Mouse (Mus musculus) hindbrain, embryonic 13.5 days (tissue): ENCODE measurements at regions not wholly inside any gene's neighbourhood (a gene's known extent, or its start where the extent isn't known, plus 50 kb on each side); places are given as distances from the start of the nearest gene placed in this dataset.
"Not testable (repeated sequence)": the region's sequence is repeated elsewhere in the genome, so short reads cannot be mapped to it uniquely, and the experiment has no call there.

Experiments
- ATAC-seq: fragments of 200-750 bp; cut with Nextera tagmentation; 2 replicates; pipeline ENCODE4 v1.8.0; 2017; ENCODE audit warnings: moderate TSS enrichment; ENCODE audit not compliant: low FRiP score
- H3K27ac ChIP-seq: fragments of 300-500 bp; sonication (generic); 2 replicates; pipeline ENCODE4 v1.5.1; 2015; ENCODE audit warnings: inconsistent platforms, mild to moderate bottlenecking, moderate library complexity
- H3K27me3 ChIP-seq: fragments of 300-500 bp; sonication (generic); 2 replicates; pipeline ENCODE4 v1.6.1; 2015; ENCODE audit warnings: mild to moderate bottlenecking, inconsistent platforms
- H3K36me3 ChIP-seq: fragments of 300-500 bp; sonication (generic); 2 replicates; pipeline ENCODE4 v1.6.1; 2015; ENCODE audit warnings: mild to moderate bottlenecking, inconsistent platforms
- H3K4me1 ChIP-seq: fragments of 300-500 bp; sonication (generic); replicated peaks from 2 replicates; pipeline ENCODE4 v1.6.1; 2015; ENCODE audit warnings: inconsistent platforms
- H3K4me2 ChIP-seq: fragments of 300-500 bp; sonication (generic); 2 replicates; pipeline ENCODE4 v1.6.1; 2015; ENCODE audit warnings: inconsistent platforms, mild to moderate bottlenecking, moderate library complexity
- H3K4me3 ChIP-seq: fragments of 300-500 bp; sonication (generic); 2 replicates; pipeline ENCODE4 v1.5.1; 2015; ENCODE audit warnings: mild to moderate bottlenecking, inconsistent platforms
- H3K9ac ChIP-seq: fragments of 300-500 bp; sonication (generic); 2 replicates; pipeline ENCODE4 v1.6.1; 2015; ENCODE audit warnings: mild to moderate bottlenecking, inconsistent platforms
- H3K9me3 ChIP-seq: fragments of 300-500 bp; sonication (generic); 2 replicates; pipeline ENCODE4 v1.6.1; 2016; ENCODE audit warnings: inconsistent platforms
- WGBS: fragments of 180-500 bp; shearing (Covaris S2); methylation state at CpG from one replicate; pipeline ENCODE4 v1.1.7; 2015; 5-methylcytosine and 5-hydroxymethylcytosine counted together
- microRNA-seq: library from miRNA; unstranded; fragments of <30 nt; microRNA quantifications from one replicate; pipeline ENCODE4, GENCODE M21; 2016

GRCm38 (mm10) chr10:126285096-126285495, 319.1 kb downstream of the Lrig3 start:
- WGBS, result 99% methylated on average over 6 of the region's 13 CpGs
- H3K9me3 ChIP-seq, H3K4me3 ChIP-seq, H3K27ac ChIP-seq, H3K9ac ChIP-seq, ATAC-seq, H3K4me2 ChIP-seq, H3K36me3 ChIP-seq, H3K4me1 ChIP-seq, H3K27me3 ChIP-seq: not testable (repeated sequence)

- Histone ChIP-seq H3K36me3 (no peaks in the 10 kb centered on the region), H3K4me1 (no peaks in the 10 kb centered on the region), H3K4me3 (no peak overlapping the region), H3K9me3 (no peaks in the 10 kb centered on the region), H3K4me2 (no peak overlapping the region), H3K27me3 (no peaks in the 10 kb centered on the region), H3K27ac (no peak overlapping the region), H3K9ac (no peak overlapping the region)
- 93% methylated on average over 12 of the region's 12 CpGs for WGBS
- no peak for ATAC-seq
These were observed 304.4 kb downstream of the Lrig3 start for GRCm38 (mm10) chr10:126270376-126270775.

GRCm38 (mm10) chr10:126267321-126267998, 301.5 kb downstream of the Lrig3 start:
- no peaks in the 10 kb centered on the region for H3K36me3 ChIP-seq
- WGBS, result 90% methylated on average over 2 of the region's 2 CpGs

GRCm38 (mm10) chr10:126257171-126257570, 291.2 kb downstream of the Lrig3 start:
- H3K9ac ChIP-seq, result no peak overlapping the region
- no peak overlapping the region for H3K4me2 ChIP-seq
- H3K27ac ChIP-seq, result no peak overlapping the region
- no peaks in the 10 kb centered on the region for H3K27me3 ChIP-seq
- H3K36me3 ChIP-seq, result no peaks in the 10 kb centered on the region
- H3K4me1 ChIP-seq, result 0 out of 2 replicates have a peak, but pooled peaks cover 4% of the 10 kb centered on the region
- H3K4me3 ChIP-seq, result no peak overlapping the region
- no peaks in the 10 kb centered on the region for H3K9me3 ChIP-seq
- WGBS, result 67% methylated on average over 8 of the region's 8 CpGs
- no peak for ATAC-seq

More at GRCm38 (mm10) chr10:126267321-126267998, 301.5 kb downstream of the Lrig3 start:
- Histone ChIP-seq H3K9ac (no peak overlapping the region), H3K4me3 (no peak overlapping the region), H3K4me2 (no peak overlapping the region), H3K27ac (no peak overlapping the region), H3K4me1 (no peaks in the 10 kb centered on the region), H3K27me3 (no peaks in the 10 kb centered on the region), H3K9me3 (no peaks in the 10 kb centered on the region)
- no peak for ATAC-seq

- H3K36me3 ChIP-seq, result no peaks in the 10 kb centered on the region
- H3K9ac ChIP-seq, result no peak overlapping the region
- H3K4me1 ChIP-seq, result 0 out of 2 replicates have a peak, but pooled peaks cover 7% of the 10 kb centered on the region
- WGBS, result 94% methylated on average over 4 of the region's 4 CpGs
- H3K4me2 ChIP-seq, result no peak overlapping the region
- no peaks in the 10 kb centered on the region for H3K27me3 ChIP-seq
- no peak for ATAC-seq
- no peak overlapping the region for H3K27ac ChIP-seq
- H3K4me3 ChIP-seq, result no peak overlapping the region
- no peaks in the 10 kb centered on the region for H3K9me3 ChIP-seq
These were observed 288.2 kb downstream of the Lrig3 start for GRCm38 (mm10) chr10:126254198-126254597.

GRCm38 (mm10) chr10:126249176-126249575, 283.2 kb downstream of the Lrig3 start:
- H3K9me3 ChIP-seq, result no peaks in the 10 kb centered on the region
- 0 out of 2 replicates have a peak overlapping the region, but pooled peaks have one; percentile 19 for H3K4me2 ChIP-seq
- 53% methylated on average over 12 of the region's 12 CpGs for WGBS
- H3K4me3 ChIP-seq, result no peak overlapping the region
- ATAC-seq, result no peak
- H3K4me1 ChIP-seq, result 0 out of 2 replicates have a peak, but pooled peaks cover 5% of the 10 kb centered on the region
- H3K27ac ChIP-seq, result no peak overlapping the region; the same call in 1 of the 2 replicates
- H3K36me3 ChIP-seq, result no peaks in the 10 kb centered on the region
- H3K9ac ChIP-seq, result no peak overlapping the region
- no peaks in the 10 kb centered on the region for H3K27me3 ChIP-seq

GRCm38 (mm10) chr10:126243051-126243450, 277.1 kb downstream of the Lrig3 start:
- no peak overlapping the region for H3K4me3 ChIP-seq
- WGBS, result 79% methylated on average over 7 of the region's 7 CpGs
- ATAC-seq, result no peak
- H3K27me3 ChIP-seq, result no peaks in the 10 kb centered on the region
- H3K4me2 ChIP-seq, result no peak overlapping the region
- no peak overlapping the region for H3K27ac ChIP-seq
- no peak overlapping the region for H3K9ac ChIP-seq
- H3K4me1 ChIP-seq, result peaks cover 9% of the 10 kb centered on the region
- H3K9me3 ChIP-seq, result no peaks in the 10 kb centered on the region
- no peaks in the 10 kb centered on the region for H3K36me3 ChIP-seq

GRCm38 (mm10) chr10:126239536-126239935, 273.6 kb downstream of the Lrig3 start:
- Histone ChIP-seq H3K27me3 (no peaks in the 10 kb centered on the region), H3K9ac (no peak overlapping the region), H3K27ac (no peak overlapping the region), H3K4me2 (no peak overlapping the region), H3K4me1 (peaks cover 9% of the 10 kb centered on the region), H3K4me3 (no peak overlapping the region), H3K9me3 (no peaks in the 10 kb centered on the region), H3K36me3 (no peaks in the 10 kb centered on the region)
- 47% methylated on average over 4 of the region's 4 CpGs for WGBS
- ATAC-seq, result no peak

Small RNA genes lying in the stretch of these regions (microRNA-seq; reads per million reads assigned to microRNA genes)
- gene Mir378d, result 4.2 reads per million, percentile 13 among the genes with 10 or more reads in this experiment
